Mouse (Mus musculus): ENCODE data around the gene Tyw1.
A peak's percentile ranks its signal among the peaks of the same experiment; 100 is the strongest.

Gene Tyw1

DNA sequence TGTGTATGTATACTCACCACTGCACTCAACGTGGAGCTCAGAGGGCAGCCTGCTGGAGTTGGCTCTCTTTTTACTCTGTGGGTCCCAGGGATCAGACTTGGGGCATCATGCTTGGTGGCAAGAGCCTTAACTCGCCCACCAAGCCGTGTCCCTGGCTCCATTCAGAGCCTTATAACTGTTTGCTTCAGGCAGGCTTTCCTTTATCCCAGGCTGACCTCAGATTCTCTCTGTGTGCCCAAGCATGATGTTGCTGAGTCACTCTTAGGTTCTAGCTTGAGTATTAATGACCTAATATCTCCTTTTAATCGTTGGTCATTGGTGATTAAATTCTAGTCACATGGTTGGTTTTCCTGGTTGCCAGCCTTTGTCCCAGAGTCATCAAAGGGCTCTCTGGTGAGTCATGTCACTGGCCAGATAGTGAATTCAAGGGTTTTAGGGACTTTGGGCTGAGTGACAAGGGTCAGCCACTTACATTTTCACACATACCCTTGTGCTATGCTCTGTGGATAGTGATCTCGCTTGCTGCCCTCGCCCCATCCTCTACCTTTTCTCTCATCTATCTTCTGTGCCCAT is 9.1 kb downstream of the Tyw1 start:
- DNase-seq (ENCODE audit: low read depth, low spot score): no peak

DNA sequence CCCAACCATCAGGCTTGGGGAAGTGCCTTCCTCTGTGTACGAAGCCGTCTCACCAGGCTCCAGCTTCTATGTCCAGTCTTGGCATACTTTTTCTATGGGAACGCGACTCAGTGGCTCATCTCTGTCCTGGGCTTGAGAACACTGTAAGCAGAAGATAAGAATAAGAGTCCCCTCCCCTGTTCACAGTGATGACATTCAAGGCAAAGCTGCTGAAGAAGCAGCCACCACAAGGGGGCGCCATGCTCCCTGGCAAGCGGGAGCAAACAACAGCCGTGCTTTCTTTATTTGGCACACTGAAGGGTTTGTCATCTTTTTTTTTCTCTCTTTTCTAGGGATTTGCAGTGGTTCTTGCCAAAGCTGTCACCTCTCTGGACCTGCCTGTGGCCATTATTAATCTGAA is 11.2 kb downstream of the Tyw1 start:
- DNase-seq (ENCODE audit: low read depth, low spot score): peak; percentile 82

DNA sequence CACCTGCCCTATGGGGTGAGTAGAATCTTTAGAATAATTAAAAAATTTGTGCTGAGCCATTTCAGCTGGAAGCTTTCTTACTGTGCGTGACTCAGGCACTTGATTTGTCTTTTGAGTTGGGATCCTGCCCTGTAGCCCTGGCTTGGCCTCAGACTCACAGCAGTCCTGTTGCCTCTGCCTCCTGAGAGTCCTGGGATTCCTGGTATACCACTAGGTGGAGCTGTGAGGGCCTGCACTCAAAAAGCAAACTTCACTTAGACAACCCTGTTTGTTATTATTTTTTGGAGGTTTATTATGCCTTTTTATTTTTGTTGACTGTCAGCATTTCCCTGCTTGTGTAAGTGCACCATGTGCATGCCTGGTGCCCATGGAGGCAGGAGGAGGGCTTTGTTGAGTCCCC is 11.9 kb downstream of the Tyw1 start:
- DNase-seq (ENCODE audit: low read depth, low spot score): peak; percentile 69

DNA sequence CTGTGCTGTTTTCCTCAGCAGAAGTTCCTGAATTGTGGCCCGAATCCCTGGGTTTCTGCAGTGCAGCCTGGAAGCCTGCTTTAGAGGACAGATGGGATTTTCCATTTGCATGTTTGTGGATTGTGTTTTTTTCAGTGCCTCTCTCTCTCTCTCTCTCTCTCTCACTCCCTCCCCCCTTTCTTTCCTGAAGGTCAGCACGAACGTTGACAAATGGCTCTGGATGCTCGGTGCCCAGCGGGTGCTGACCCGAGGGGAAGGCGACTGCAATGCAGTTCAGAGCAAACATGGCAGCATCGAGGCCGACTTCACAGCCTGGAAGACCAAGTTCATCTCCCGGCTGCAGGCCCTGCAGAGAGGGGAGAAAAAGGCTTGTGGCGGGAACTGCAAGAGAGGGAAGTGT is 13.6 kb downstream of the Tyw1 start:
- no peak for DNase-seq (ENCODE audit: low read depth, low spot score)

DNA sequence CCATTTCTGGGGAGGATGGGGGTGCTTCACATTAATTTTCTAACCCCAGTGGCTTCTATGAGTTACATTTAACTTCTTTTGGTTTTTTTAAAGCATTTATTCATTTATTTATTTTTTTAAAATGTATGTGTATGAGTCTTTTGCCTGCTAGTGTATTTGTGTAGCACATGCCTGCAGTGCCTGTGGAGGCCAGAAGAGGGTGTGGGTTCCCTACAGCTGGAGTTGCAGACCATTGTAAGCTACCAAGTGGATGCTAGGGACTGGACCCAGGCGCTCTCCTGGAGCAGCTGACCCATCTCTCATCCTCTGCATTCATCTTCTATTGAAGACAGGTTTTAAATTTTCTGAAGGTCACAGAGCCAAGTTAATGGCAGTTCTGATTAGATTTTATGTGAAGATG is 16.9 kb downstream of the Tyw1 start:
- peak; percentile 48 for DNase-seq (ENCODE audit: low read depth, low spot score)

DNA sequence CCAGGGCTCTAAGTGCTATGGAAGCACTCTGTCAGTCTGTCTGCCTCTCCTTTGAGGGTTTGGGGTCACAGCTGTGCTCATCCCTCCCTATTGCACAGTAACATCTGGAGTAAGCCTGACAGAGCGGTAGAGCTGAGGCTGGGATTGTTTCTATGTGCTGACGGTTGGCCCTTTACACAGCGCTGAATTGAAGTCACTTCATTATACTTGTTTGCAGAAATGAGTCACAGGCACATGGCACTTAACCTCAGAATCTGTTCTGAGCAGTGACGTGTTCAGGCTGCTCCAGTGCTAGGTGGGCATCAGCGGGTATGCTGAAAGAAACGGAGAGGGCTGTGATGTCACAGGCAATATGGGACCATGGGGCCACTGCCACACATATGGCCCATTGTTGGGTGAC is 17.6 kb downstream of the Tyw1 start:
- no peak for DNase-seq (ENCODE audit: low read depth, low spot score)

DNA sequence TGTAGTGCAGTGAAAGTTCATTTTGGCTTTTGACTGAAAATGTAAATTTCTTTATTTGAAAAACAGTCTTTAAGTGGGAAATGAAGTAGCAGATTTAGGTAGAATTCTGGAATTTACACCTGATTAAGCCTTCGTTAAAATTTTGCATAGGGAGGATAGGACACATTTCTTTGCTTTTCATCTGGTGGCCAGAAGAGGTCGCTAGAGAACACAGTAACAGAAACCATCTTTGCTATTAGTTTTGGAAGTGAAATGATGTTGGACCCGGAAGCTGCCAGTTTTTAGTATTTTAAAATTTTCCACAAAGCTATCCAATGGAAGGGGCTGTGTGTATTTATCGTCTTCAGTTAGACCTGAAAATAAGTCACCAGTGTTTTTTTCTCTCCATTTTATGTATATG is 20.1 kb downstream of the Tyw1 start:
- DNase-seq (ENCODE audit: low read depth, low spot score): no peak

DNA sequence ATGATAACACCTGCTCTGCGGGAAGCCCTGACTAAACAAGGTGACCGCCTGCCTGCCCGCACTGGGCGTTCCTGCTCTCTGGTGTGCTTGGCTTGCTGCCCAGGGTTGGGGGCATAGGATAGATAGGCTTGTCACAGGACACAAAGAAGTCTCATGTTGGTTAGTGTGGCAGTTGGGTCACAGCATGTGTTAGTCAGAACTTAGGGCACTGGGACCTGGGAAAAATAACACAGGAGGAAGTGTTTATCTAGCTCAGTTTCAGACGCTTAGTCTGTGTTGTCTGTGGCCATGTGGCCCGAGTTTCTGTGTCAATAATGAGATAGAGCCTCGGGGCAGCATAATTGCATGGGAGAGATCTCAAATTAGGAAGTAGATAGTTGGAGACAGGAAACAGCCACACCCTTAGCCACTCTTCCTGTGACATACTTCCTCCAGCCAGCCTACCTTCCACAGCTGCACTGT is 22.6 kb downstream of the Tyw1 start:
- no peak for DNase-seq (ENCODE audit: low read depth, low spot score)

DNA sequence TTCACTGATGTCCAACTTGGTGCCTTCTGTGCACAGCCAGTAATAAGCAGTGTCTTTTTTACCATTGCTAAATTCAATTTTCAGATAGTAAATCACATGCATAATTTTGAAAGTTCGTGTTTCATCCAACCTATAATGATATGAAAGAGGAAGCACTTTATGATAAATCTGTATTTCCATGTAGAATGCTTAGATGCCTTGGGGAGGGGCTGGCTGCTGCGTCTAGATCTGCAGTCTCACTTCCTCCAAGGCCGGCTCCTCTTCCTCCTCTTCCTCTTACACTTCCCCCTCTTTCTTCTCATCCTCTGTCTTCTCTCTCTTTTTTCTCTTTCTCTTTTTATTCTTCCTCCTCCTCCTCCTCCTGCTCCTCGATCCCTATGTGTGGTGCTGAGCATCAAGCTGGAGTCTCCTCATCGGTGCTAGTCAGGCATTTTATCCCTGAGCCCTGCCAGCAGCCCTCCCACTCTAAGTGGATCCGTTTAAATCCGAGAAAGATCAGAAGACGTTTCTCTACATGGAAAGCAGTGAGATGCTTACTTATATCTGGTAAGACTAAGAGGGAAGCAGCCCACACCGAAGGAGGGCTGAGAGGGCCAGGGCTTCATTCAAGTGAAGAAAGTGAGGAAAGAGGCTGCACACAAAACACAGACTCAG is 27.8 kb downstream of the Tyw1 start:
- no peak for DNase-seq (ENCODE audit: low read depth, low spot score)

DNA sequence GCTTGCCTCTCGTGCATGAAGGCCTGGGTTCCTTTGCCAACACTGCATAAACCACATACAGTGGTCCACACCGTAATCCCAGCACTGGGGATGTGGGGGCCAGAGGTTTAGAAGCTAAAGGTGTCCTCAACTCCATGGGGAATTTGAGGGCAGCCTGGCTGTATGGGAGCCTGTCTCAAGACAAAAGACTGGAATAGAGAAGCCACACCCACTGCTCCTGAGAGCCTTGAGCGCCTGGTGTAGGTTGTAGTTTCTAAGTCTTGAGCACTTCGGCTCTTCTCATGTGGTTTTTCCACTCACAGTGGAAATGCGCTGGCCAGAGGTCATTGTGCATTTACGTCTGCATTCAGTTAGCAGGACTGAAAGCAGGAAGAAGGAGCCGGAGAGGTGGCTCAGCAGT is 32.7 kb downstream of the Tyw1 start:
- no peak for DNase-seq (ENCODE audit: low read depth, low spot score)

DNA sequence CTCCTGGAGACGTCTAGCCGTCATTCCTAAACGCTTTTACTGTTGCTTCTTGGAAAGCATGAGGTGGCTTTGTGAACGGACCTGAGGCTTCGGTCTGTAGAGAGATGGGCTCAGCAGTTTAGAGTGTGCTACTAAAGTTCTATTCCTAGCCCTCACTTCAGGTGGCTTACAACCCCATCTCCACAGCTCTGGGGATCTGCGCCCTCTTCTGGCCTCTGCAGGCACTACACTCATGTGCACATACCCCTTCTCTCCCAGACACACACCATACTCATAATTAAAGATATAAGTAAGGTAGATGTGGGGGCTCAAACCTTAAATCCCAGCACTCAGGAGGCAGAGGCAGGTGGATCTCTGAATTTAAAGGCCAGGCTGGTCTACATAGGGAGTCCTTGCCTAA is 34.8 kb downstream of the Tyw1 start:
- DNase-seq (ENCODE audit: low read depth, low spot score): peak; percentile 42

DNA sequence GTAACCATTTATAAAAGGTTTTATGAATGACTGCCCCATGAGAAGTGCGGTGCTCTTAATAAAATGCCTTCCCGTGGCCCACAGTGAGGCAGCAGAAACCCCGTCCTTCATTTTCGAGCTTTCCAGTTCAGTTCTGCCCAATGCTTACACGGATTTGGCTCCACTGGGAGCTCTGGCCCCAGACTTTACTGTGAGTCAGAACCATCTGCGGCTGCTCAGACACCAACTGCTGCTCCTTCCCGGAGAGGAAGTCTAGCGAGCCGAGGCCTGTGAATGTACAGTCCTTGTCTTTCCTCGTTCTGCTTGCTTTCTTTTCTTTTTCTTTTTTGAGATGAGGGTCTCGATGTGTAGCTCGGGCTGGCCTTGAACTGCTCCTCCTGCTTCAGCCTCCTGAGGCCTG is 35.4 kb downstream of the Tyw1 start:
- DNase-seq (ENCODE audit: low read depth, low spot score): no peak

DNA sequence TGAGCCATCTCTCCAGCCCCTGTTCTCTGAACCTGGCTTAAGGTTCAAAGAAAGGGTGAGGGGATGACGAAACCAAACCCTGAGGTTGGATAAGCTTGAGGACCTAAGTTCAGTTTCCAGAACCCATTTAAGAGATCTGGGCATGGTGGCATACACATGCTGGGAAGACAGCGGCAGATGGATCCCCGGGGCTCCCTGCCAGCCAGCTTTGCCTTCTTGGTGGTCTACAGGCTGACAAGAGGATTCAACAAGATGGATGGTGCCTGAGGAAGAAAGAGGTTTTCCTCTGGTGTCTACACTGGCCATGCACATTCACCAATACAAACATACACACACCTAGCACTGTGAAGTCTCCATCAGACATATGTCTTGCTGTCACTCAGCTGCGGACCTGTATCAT is 37.6 kb downstream of the Tyw1 start:
- no peak for DNase-seq (ENCODE audit: low read depth, low spot score)

DNA sequence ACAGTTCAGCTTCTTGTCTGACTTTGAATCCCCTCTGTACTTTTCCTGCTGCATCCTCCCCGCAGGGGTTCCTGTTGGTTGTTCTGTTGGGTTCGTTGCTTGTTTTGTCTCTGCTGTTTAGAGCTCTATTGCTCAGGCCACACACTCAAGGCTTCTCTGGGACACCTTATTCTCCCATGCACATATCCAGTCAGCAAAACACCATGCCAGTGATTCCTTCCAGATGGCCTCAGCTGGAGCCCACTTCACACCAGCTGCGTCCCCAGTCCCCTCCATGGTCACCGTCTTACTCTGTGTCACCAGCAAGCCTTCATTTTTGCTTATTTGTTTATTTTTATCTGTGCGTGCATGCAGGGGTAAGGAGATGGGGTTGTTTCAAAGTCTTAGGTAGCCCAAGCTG is 38.5 kb downstream of the Tyw1 start:
- no peak for DNase-seq (ENCODE audit: low read depth, low spot score)

DNA sequence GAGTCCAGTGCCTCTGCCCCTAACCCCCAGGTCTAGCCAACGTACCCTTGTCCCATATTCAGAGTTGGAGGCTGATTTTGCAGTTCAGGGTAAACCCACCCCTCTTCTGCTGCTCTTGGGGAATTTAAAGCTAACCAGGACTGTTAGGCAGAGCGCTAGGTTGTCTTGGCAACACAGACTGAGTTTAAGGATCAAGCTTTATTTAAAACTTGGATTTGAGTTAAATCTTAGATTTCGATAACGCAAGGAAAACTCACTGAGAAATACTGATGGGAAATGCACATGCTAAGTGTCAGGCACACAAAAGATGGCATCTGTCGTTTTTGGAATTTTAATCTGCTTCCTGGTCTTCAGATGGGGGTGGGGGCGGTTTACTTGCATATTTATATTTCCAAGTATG is 39.2 kb downstream of the Tyw1 start:
- no peak for DNase-seq (ENCODE audit: low read depth, low spot score)

DNA sequence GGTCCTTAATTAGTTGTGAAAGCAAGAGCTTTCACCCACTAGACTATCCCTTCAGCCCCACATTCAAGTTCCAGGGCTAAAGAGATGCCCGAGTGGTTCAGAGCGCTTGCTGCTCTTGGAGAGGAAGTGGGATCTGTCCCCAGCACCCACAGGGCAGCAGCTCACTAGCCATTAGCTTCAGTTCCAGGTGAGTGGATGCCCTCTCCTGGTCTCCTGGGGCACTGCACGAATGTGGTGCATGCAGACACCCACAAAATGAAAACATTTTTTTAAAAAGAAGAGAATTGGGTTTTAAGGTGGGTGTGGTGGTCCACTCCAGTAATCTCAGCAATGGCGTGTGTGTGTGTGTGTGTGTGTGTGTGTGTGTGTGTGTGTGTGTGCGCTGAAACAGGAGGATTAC is 40.7 kb downstream of the Tyw1 start:
- peak; percentile 51 for DNase-seq (ENCODE audit: low read depth, low spot score)

DNA sequence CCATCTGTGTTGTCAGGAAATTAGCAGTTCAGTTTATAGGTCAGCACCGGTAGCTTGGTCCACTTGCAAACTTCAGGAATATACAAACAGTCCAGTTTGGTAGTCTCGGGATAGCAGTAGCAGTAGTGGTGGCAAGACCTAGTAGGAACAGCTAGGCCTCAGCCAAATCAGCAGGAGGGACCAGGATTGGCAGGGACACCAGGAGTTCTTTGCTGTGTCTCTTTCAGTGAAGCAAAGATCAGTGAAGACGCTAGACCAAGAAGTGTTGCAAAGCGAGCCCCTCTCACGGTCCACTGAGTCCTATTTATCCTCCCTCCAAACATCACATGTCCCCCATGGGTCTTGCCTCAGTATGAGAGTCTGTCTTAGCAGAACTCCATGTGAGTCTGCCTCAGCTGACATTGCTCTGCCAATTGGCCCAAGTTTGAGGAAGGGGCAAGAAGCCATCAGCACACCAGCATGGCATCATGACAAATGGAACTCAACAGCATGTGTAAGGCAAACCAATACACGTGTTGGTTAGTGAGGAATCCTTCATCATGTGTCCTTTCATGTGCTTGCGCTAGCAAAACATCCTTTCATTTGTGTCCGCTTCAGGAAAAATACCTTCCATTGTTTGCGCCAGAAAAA is 43.5 kb downstream of the Tyw1 start:
- no peak for DNase-seq (ENCODE audit: low read depth, low spot score)

DNA sequence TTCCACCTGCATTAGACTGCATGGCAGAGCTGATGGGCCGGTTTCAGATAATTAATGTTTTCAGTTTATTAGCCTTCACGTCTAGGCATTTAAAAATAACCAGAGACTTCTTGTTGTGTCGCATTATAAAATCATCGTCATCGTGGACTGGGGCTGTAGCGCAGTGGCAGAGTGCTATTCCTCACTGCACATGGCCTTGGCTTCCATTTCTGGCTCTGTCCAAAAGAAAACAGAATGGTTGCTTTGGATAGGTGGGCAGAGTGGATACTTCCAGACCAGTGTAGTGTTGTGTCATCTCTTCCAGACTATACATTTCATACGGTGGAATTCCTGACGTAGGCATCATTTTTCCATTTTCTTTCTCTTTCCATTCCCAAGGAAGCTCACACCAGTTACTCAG is 44.1 kb downstream of the Tyw1 start:
- no peak for DNase-seq (ENCODE audit: low read depth, low spot score)

DNA sequence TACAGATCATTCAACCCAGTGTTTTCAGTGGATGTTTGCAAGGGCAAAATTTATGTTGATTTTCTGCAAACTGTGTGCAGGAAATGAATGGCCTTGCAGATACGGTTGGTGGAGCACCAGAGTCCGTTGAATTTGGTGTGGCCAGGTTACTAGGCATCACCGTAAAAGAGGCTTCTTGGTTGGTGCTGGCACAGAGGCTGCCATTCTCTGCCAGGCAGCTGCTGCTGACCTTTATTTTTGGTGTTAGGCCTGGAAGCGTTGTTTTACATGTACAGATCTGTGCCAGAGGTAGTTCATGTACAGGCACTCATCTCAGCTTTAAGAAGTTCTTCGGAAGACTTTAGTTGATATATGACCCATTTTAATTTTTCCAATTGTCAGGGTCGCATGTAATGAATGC is 48.2 kb downstream of the Tyw1 start:
- DNase-seq (ENCODE audit: low read depth, low spot score): no peak

DNA sequence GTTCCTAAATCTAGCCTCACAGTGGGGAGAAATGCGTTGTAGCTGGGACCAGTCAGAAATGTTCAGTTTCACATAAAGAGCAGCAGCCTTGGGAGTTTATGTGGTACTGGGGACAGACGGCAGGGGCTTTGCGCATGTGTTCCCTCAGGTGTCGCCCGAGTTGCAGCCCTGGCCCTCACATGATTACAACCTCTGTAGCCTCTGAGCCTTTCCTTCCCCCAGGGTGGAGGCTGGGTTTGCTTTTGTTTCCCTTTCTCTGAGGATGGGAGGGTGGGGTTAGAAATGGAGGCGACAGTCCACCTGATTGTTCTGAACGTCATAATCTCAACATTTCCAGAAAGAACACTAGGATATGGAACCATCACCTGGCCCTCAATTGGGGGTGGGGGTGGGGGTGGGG is 52.5 kb downstream of the Tyw1 start:
- peak; percentile 76 for DNase-seq (ENCODE audit: low read depth, low spot score)

DNA sequence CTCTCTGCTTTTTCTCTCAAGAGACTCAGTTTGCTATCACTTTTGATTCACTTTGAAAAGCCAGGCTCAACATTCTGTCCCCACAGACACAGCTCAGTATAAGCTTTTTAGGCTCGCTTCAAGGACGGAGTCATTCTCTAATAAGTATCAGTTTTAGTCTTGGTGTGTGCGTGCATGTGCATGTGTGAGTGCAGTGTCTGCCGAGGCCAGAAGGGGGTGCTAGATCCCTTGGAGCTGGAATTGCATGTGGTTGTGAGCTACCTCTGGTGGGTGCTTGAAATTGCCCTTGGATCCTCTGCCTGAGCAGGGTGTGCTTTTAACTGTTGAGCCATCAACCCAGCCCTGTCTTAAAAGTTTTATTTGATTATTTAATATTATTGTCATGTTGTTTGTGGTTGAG is 54.7 kb downstream of the Tyw1 start:
- peak; percentile 67 for DNase-seq (ENCODE audit: low read depth, low spot score)

DNA sequence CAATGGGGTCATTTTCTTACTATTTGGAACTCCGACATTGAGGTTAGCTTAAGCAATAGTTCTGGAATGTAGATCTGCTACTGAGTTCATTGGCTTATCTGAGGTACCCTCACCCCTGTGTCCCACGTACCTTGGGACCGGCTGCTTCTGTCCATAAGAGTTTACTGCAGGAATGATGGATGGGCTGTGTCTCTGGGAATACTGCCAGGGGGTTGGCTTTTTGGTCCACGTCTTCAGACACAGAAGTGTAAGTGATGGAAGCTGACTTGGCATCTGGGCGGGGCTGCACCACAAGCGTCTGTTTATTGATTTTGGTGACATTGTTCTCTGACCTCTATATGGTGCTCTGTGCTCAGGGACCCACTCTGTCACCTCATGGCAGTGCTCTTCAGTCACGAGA is 55.4 kb downstream of the Tyw1 start:
- DNase-seq (ENCODE audit: low read depth, low spot score): no peak

DNA sequence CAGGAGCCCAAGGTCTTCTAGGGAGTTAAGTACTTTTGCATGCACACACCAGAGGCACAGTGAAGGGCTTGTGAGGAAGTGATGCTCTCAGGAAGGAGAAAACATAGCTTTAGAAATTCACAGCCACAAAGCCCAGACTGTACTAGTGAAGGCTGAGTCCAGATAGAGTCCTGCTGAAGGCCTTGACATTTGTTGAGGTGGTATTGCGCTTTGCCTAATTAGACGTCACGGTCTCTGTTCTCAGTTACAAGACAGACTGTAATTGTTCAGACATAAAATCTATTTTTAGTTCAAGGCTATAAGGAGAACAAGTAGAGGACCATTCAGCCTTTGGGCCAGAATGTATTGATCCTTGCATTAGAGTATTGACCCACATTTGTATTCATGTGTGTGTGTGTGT is 58.1 kb downstream of the Tyw1 start:
- no peak for DNase-seq (ENCODE audit: low read depth, low spot score)
